Mouse (Mus musculus): ENCODE measurements around the gene Pnma5. TPM values are rescaled to one million over a fixed set of nuclear protein-coding genes. Genes with fewer than 3 reads are reported as not detected.
"Not testable (repeated sequence)": the region's sequence is repeated elsewhere in the genome, so short reads cannot be mapped to it uniquely, and the experiment has no call there.

Pnma5 gene
- polyA plus RNA-seq (2012; rRNA removed) (0.06 TPM in 1 of 2 replicates, not detected in the other), polyA plus RNA-seq (2014; fragmentation: Nextera tagmentation; extraction: Ambion mirVana) (0.11 and 0.23 TPM in 2 replicates)

- no peak within 1 kb of the TSS for H3K4me3 ChIP-seq (replicated peaks; ENCODE audit: low read length)
- no peak for DNase-seq (ENCODE audit: low spot score)
- no peaks in the 10 kb centered on the region for H3K36me3 ChIP-seq (ENCODE audit: control insufficient read depth, insufficient read depth, low read length)
- WGBS = 69% methylated on average over 1 of the region's 1 CpGs
- no peak for TF ChIP-seq POLR2A (IDR thresholded peaks at IDR 0.05; ENCODE audit: borderline replicate concordance, extremely low read depth, insufficient read depth, insufficient read length)
- no peak within 1 kb of the TSS for H3K27ac ChIP-seq (replicated peaks; ENCODE audit: low read depth, low read length)
- no peak within 1 kb of the TSS for H3K9ac ChIP-seq (ENCODE audit: low read depth, low read length, severe bottlenecking)
- H3K4me1 ChIP-seq (ENCODE audit: control insufficient read depth, insufficient read depth, low read length) = no peaks in the 10 kb centered on the region
- no peaks in the 10 kb centered on the region for H3K27me3 ChIP-seq (ENCODE audit: control insufficient read depth, insufficient read depth, low read length)
- no peak within 1 kb of the TSS for H3K4me2 ChIP-seq (replicated peaks; ENCODE audit: low read depth, low read length, severe bottlenecking)
- H3K9me3 ChIP-seq (ENCODE audit: control insufficient read depth, low read length) = no peaks in the 10 kb centered on the region
- no peak for ATAC-seq (ENCODE audit: low FRiP score, low read depth)
Observed at GRCm38 (mm10) chrX:73037003-73037402, at the start of gene Pnma5. Pnma5 (minus strand) TSS chrX:73037103.

- not testable (repeated sequence) for H3K4me3 ChIP-seq (replicated peaks; ENCODE audit: low read length); H3K4me1 ChIP-seq (ENCODE audit: control insufficient read depth, insufficient read depth, low read length); H3K27ac ChIP-seq (replicated peaks; ENCODE audit: low read depth, low read length); DNase-seq (ENCODE audit: low spot score); H3K9me3 ChIP-seq (ENCODE audit: control insufficient read depth, low read length); ATAC-seq (ENCODE audit: low FRiP score, low read depth); H3K9ac ChIP-seq (ENCODE audit: low read depth, low read length, severe bottlenecking); H3K4me2 ChIP-seq (replicated peaks; ENCODE audit: low read depth, low read length, severe bottlenecking); H3K27me3 ChIP-seq (ENCODE audit: control insufficient read depth, insufficient read depth, low read length); H3K36me3 ChIP-seq (ENCODE audit: control insufficient read depth, insufficient read depth, low read length)
- WGBS = 80% methylated on average over 17 of the region's 19 CpGs
Observed at GRCm38 (mm10) chrX:73082267-73083055, 45.6 kb upstream of the Pnma5 start, which contains the start of gene Xlr4a. Xlr4a (minus strand) TSS chrX:73082478.

- not testable (repeated sequence) for ATAC-seq (ENCODE audit: low FRiP score, low read depth); H3K27me3 ChIP-seq (ENCODE audit: control insufficient read depth, insufficient read depth, low read length); H3K36me3 ChIP-seq (ENCODE audit: control insufficient read depth, insufficient read depth, low read length); H3K27ac ChIP-seq (replicated peaks; ENCODE audit: low read depth, low read length); H3K9me3 ChIP-seq (ENCODE audit: control insufficient read depth, low read length); H3K4me1 ChIP-seq (ENCODE audit: control insufficient read depth, insufficient read depth, low read length); H3K4me2 ChIP-seq (replicated peaks; ENCODE audit: low read depth, low read length, severe bottlenecking); H3K4me3 ChIP-seq (replicated peaks; ENCODE audit: low read length); DNase-seq (ENCODE audit: low spot score); H3K9ac ChIP-seq (ENCODE audit: low read depth, low read length, severe bottlenecking)
- no CpG with 5 or more reads among the region's 5 CpGs for WGBS
Observed at GRCm38 (mm10) chrX:73066765-73067312, 29.9 kb upstream of the Pnma5 start.

- no peak for ATAC-seq (ENCODE audit: low FRiP score, low read depth)
Observed at GRCm38 (mm10) chrX:73064415-73064793, 27.5 kb upstream of the Pnma5 start, which contains the start of gene Pnma3. Pnma3 (plus strand) TSS chrX:73064787.

GRCm38 (mm10) chrX:73063512-73064414, 26.9 kb upstream of the Pnma5 start:
- Histone ChIP-seq H3K4me2 (replicated peaks; ENCODE audit: low read depth, low read length, severe bottlenecking) (peak overlapping the region; percentile 42), H3K27me3 (ENCODE audit: control insufficient read depth, insufficient read depth, low read length) (no peaks in the 10 kb centered on the region), H3K27ac (replicated peaks; ENCODE audit: low read depth, low read length) (no peak overlapping the region), H3K9me3 (ENCODE audit: control insufficient read depth, low read length) (no peaks in the 10 kb centered on the region), H3K36me3 (ENCODE audit: control insufficient read depth, insufficient read depth, low read length) (no peaks in the 10 kb centered on the region), H3K9ac (ENCODE audit: low read depth, low read length, severe bottlenecking) (0 out of 2 replicates have a peak overlapping the region, but pooled peaks have one; percentile 21), H3K4me3 (replicated peaks; ENCODE audit: low read length) (peak overlapping the region; percentile 15), H3K4me1 (ENCODE audit: control insufficient read depth, insufficient read depth, low read length) (no peaks in the 10 kb centered on the region)
- TF ChIP-seq POLR2A (IDR thresholded peaks at IDR 0.05; ENCODE audit: borderline replicate concordance, extremely low read depth, insufficient read depth, insufficient read length) = no peak
- 38% methylated on average over 21 of the region's 24 CpGs for WGBS
- DNase-seq (ENCODE audit: low spot score) (no peak), ATAC-seq (ENCODE audit: low FRiP score, low read depth) (0 out of 2 replicates have a peak, but pooled peaks have one; percentile 30)

More at GRCm38 (mm10) chrX:73064415-73064793, 27.5 kb upstream of the Pnma5 start, which contains the start of gene Pnma3:
- Histone ChIP-seq H3K27ac (replicated peaks; ENCODE audit: low read depth, low read length) (no peak within 1 kb of the TSS), H3K9me3 (ENCODE audit: control insufficient read depth, low read length) (no peaks in the 10 kb centered on the region), H3K9ac (ENCODE audit: low read depth, low read length, severe bottlenecking) (0 out of 2 replicates have a peak within 1 kb of the TSS, but pooled peaks have one; percentile 21), H3K4me2 (replicated peaks; ENCODE audit: low read depth, low read length, severe bottlenecking) (peak within 1 kb of the TSS; percentile 42), H3K36me3 (ENCODE audit: control insufficient read depth, insufficient read depth, low read length) (no peaks in the 10 kb centered on the region), H3K27me3 (ENCODE audit: control insufficient read depth, insufficient read depth, low read length) (no peaks in the 10 kb centered on the region), H3K4me3 (replicated peaks; ENCODE audit: low read length) (peak within 1 kb of the TSS; percentile 15), H3K4me1 (ENCODE audit: control insufficient read depth, insufficient read depth, low read length) (no peaks in the 10 kb centered on the region)
- TF ChIP-seq POLR2A (IDR thresholded peaks at IDR 0.05; ENCODE audit: borderline replicate concordance, extremely low read depth, insufficient read depth, insufficient read length) = no peak
- no peak for DNase-seq (ENCODE audit: low spot score)
- WGBS = 18% methylated on average over 7 of the region's 7 CpGs

Measured in limb, embryonic 14.5 days (tissue).